Mouse (Mus musculus) monocyte, adult 2 months (primary cell): Measurements from ENCODE around the gene Ckap5.
"Not testable (repeated sequence)": the region's sequence is repeated elsewhere in the genome, so short reads cannot be mapped to it uniquely, and the experiment has no call there.

Experiments used
- DNase-seq, 2 experiments: peaks; one replicate each; pipeline ENCODE4 v3.0.0; 2022; ENCODE audit warnings: low spot score in 2 of 2, low read depth in 1 of 2

Ckap5 gene

GRCm38 (mm10) chr2:91623366-91623765 is 96.8 kb downstream of the Ckap5 start:
- not testable (repeated sequence) for DNase-seq

GRCm38 (mm10) chr2:91627486-91627885 is 100.9 kb downstream of the Ckap5 start:
- DNase-seq: no peak

- DNase-seq: no peak
Measured at GRCm38 (mm10) chr2:91628171-91628570, 101.6 kb downstream of the Ckap5 start.

- DNase-seq: no peak
Measured at GRCm38 (mm10) chr2:91629682-91630081, 103.1 kb downstream of the Ckap5 start.

GRCm38 (mm10) chr2:91630384-91630783 is 103.8 kb downstream of the Ckap5 start:
- DNase-seq: no peak

- no peak for DNase-seq
Measured at GRCm38 (mm10) chr2:91631826-91632225, 105.3 kb downstream of the Ckap5 start.

- DNase-seq: no peak
Measured at GRCm38 (mm10) chr2:91632316-91632715, 105.8 kb downstream of the Ckap5 start.

GRCm38 (mm10) chr2:91633334-91633977 is 106.9 kb downstream of the Ckap5 start:
- DNase-seq: no peak

GRCm38 (mm10) chr2:91634841-91635240 is 108.3 kb downstream of the Ckap5 start:
- no peak for DNase-seq

GRCm38 (mm10) chr2:91635486-91635885 is 108.9 kb downstream of the Ckap5 start:
- DNase-seq: no peak

- DNase-seq: no peak
Measured at GRCm38 (mm10) chr2:91636229-91636628, 109.7 kb downstream of the Ckap5 start, which contains the start of gene F2. TSS of gene F2 (minus strand) at chr2:91636414.

GRCm38 (mm10) chr2:91636727-91637338 is 110.3 kb downstream of the Ckap5 start:
- no peak for DNase-seq

GRCm38 (mm10) chr2:91638931-91639330 is 112.4 kb downstream of the Ckap5 start:
- DNase-seq: no peak

GRCm38 (mm10) chr2:91642825-91643415 is 116.4 kb downstream of the Ckap5 start:
- no peak for DNase-seq

- DNase-seq: no peak
Measured at GRCm38 (mm10) chr2:91644021-91644420, 117.5 kb downstream of the Ckap5 start.

- DNase-seq: no peak
Measured at GRCm38 (mm10) chr2:91645354-91645753, 118.8 kb downstream of the Ckap5 start.

- no peak for DNase-seq
Measured at GRCm38 (mm10) chr2:91645811-91646210, 119.2 kb downstream of the Ckap5 start.

GRCm38 (mm10) chr2:91646733-91647132 is 120.2 kb downstream of the Ckap5 start:
- peak in 1 of 2 experiments; percentile 41 for DNase-seq

- DNase-seq: no peak
Measured at GRCm38 (mm10) chr2:91649152-91649551, 122.6 kb downstream of the Ckap5 start.

GRCm38 (mm10) chr2:91649553-91650359 is 123.2 kb downstream of the Ckap5 start, which contains the start of the genes Zfp408 and Arhgap1:
TSS of gene Zfp408 (minus strand) at chr2:91649791.
TSS of gene Arhgap1 (plus strand) at chr2:91649860.
- DNase-seq: peak; percentile 87 to 91

- no peak for DNase-seq
Measured at GRCm38 (mm10) chr2:91650360-91650995, 123.9 kb downstream of the Ckap5 start.
